Mouse (Mus musculus) heart, embryonic 11.5 days (tissue): Measurements from ENCODE around the gene Cyp4a32. TPM values are rescaled to one million over a fixed set of nuclear protein-coding genes. Genes with fewer than 3 reads are reported as not detected.

Experiments
- polyA plus RNA-seq: library from polyadenylated mRNA; unstranded; fragments of >200 nt; fragmentation: Nextera tagmentation; extraction: Ambion mirVana; gene quantifications from 2 replicates; pipeline ENCODE4 v1.2.1, GENCODE M21; 2014

Cyp4a32 gene
- polyA plus RNA-seq, 1 experiment from 2014 or later, result not detected

Other genes starting within 250 kb of the Cyp4a32 start
- gene Cyp4a12b, start 189.3 kb upstream of the Cyp4a32 start, polyA plus RNA-seq, result not detected in 2 replicates
- not detected in 2 replicates for gene Cyp4a30b, start 148.4 kb upstream of the Cyp4a32 start, polyA plus RNA-seq
- gene Cyp4a14, start 104.8 kb upstream of the Cyp4a32 start, polyA plus RNA-seq, result not detected in 2 replicates
- gene Cyp4a10, start 82.7 kb upstream of the Cyp4a32 start, polyA plus RNA-seq, result not detected in 2 replicates
- gene Cyp4a31, start 37.3 kb upstream of the Cyp4a32 start, polyA plus RNA-seq, result not detected in 2 replicates
- gene Cyp4b1, start 46.8 kb downstream of the Cyp4a32 start, polyA plus RNA-seq, result 0.53 and 0.83 TPM in 2 replicates
- gene Efcab14, start 136.8 kb downstream of the Cyp4a32 start, polyA plus RNA-seq, result 42.8 and 43.2 TPM in 2 replicates
- gene Tex38, start 180.0 kb downstream of the Cyp4a32 start, polyA plus RNA-seq, result 0.28 and 0.34 TPM in 2 replicates
- gene Atpaf1, start 183.8 kb downstream of the Cyp4a32 start, polyA plus RNA-seq, result 77.7 and 77.9 TPM in 2 replicates
- gene Mob3c, start 227.1 kb downstream of the Cyp4a32 start, polyA plus RNA-seq, result 6.1 and 6.5 TPM in 2 replicates
- 16.0 and 18.8 TPM in 2 replicates for gene Mknk1, start 238.2 kb downstream of the Cyp4a32 start, polyA plus RNA-seq